Mouse (Mus musculus): ENCODE results near the gene Stradb. TPM values are rescaled to one million over a fixed set of nuclear protein-coding genes. Genes with fewer than 3 reads are reported as not detected.

Stradb gene
- polyA plus RNA-seq (2012; rRNA removed), result 6.9 and 8.2 TPM in 2 replicates

GRCm38 (mm10) chr1:58973366-58974221 is at the start of gene Stradb, which contains the start of gene Trak2:
Gene Stradb, plus strand, starts transcription at chr1:58973522.
Gene Trak2, minus strand, starts transcription at chr1:58973430.

Other genes with a start within 250 kb of the Stradb start
- gene Casp8, start 178.1 kb upstream of the Stradb start, polyA plus RNA-seq (2012; rRNA removed), result 7.9 and 8.3 TPM in 2 replicates
- gene Trak2, start 92 bp upstream of the Stradb start, polyA plus RNA-seq (2012; rRNA removed), result 22.7 and 25.5 TPM in 2 replicates
- gene C2cd6, start 121.4 kb downstream of the Stradb start, polyA plus RNA-seq (2012; rRNA removed), result not detected in 2 replicates
- gene Tmem237, start 146.9 kb downstream of the Stradb start, polyA plus RNA-seq (2012; rRNA removed), result 1.1 and 1.8 TPM in 2 replicates
- gene Mpp4, start 189.9 kb downstream of the Stradb start, polyA plus RNA-seq (2012; rRNA removed), result 0.34 and 0.48 TPM in 2 replicates

All from colon, adult 2 months (tissue).